Comparison of ENCODE assay signal across 9 mouse cellular contexts in the genomic region with DNA sequence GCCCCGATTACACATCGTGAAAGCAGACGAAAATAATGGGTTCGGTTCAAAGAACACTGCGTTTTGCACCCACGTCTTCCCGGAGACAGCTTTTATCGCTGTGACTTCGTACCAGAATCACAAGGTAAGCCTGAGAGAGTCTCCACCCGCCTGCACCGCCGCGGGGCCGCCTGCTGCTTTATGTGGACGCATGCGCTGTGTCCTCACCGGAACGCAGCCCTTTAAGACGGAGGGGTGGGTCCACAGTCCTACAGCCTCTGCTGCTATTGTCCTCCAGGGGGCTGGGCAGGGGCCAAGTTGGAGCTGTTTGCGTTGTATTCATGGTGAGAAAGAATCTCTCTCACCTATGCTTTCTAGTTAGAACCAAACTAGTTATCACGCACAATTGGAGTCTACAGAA. TPM values are rescaled to one million over a fixed set of nuclear protein-coding genes. Genes with fewer than 3 reads are reported as not detected.
DNase-seq lines count a peak whose midpoint lies in the region; ATAC-seq and TF ChIP-seq lines count a peak whose summit lies in the region.
"Had no signal": no experiment of that assay in that cellular context is flagged by ENCODE, and none has a peak within 500 bp of the region (broad histone marks: within the 10 kb centered on the region; RNA-seq: fewer than 3 reads in every experiment).

No protein-coding gene starts in this region.

- H3K36me3 ChIP-seq in forebrain, embryonic 11.5 days (ENCODE audit: control insufficient read depth, insufficient read depth, low read length) = no peaks in the 10 kb centered on the region
- H3K36me3 ChIP-seq in hindbrain, embryonic 14.5 days (replicated peaks; ENCODE audit: control insufficient read depth, insufficient read depth) = no peaks in the 10 kb centered on the region
- no peaks in the 10 kb centered on the region for H3K36me3 ChIP-seq in midbrain, embryonic 15.5 days (replicated peaks)

- peak; percentile 30 for DNase-seq in right cerebral cortex, postnatal 4 days
- no peak for DNase-seq in right cerebral cortex, postnatal 14 days
- DNase-seq in forebrain, embryonic 11.5 days (ENCODE audit: low spot score) = peak; percentile 83
- no peak for DNase-seq in hindbrain, embryonic 14.5 days (ENCODE audit: low spot score)
- no peak for DNase-seq in ovary, postnatal 14 days (ENCODE audit: low spot score)
- DNase-seq in cerebellum, adult 2 months = no peak

- under 1% methylated on average over 21 of the region's 21 CpGs for WGBS in forebrain, embryonic 11.5 days
- under 1% methylated on average over 21 of the region's 21 CpGs for WGBS in hindbrain, embryonic 14.5 days
- under 1% methylated on average over 21 of the region's 21 CpGs for WGBS in midbrain, embryonic 15.5 days
- under 1% methylated on average over 21 of the region's 21 CpGs for WGBS in cerebellum, adult 2 months

- H3K27ac ChIP-seq in forebrain, embryonic 11.5 days (ENCODE audit: low read depth, low read length) = no peak overlapping the region
- H3K27ac ChIP-seq in hindbrain, embryonic 14.5 days = no peak overlapping the region
- no peak overlapping the region for H3K27ac ChIP-seq in midbrain, embryonic 15.5 days
- H3K27ac ChIP-seq in cerebellum, adult 2 months (ENCODE audit: insufficient read depth, low read length) = no peak overlapping the region
- H3K27ac ChIP-seq: macrophage had no signal

- H3K4me3 ChIP-seq in forebrain, embryonic 11.5 days (ENCODE audit: low read depth, low read length) = peak overlapping the region; percentile 12; the same call in 1 of the 2 replicates
- H3K4me3 ChIP-seq in hindbrain, embryonic 14.5 days (replicated peaks; ENCODE audit: low read length) = 0 out of 2 replicates have a peak overlapping the region, but pooled peaks have one; percentile 9
- peak overlapping the region; percentile 25 for H3K4me3 ChIP-seq in midbrain, embryonic 15.5 days
- no peak overlapping the region for H3K4me3 ChIP-seq in cerebellum, adult 2 months (replicated peaks; ENCODE audit: insufficient read depth, low read depth, low read length)

- TF ChIP-seq POLR2A in cerebellum, adult 2 months (IDR thresholded peaks at IDR 0.05; ENCODE audit: borderline replicate concordance, insufficient read depth, low read length) = no peak

- no peaks in the 10 kb centered on the region for H3K9me3 ChIP-seq in forebrain, embryonic 11.5 days (ENCODE audit: control insufficient read depth, low read length)
- no peaks in the 10 kb centered on the region for H3K9me3 ChIP-seq in hindbrain, embryonic 14.5 days (ENCODE audit: control insufficient read depth, low read length)
- no peaks in the 10 kb centered on the region for H3K9me3 ChIP-seq in midbrain, embryonic 15.5 days

- no peak overlapping the region for H3K9ac ChIP-seq in forebrain, embryonic 11.5 days (ENCODE audit: low read length)
- no peak overlapping the region for H3K9ac ChIP-seq in hindbrain, embryonic 14.5 days
- no peak overlapping the region for H3K9ac ChIP-seq in midbrain, embryonic 15.5 days

- peaks cover 53% of the 10 kb centered on the region for H3K27me3 ChIP-seq in forebrain, embryonic 11.5 days (ENCODE audit: control insufficient read depth, insufficient read depth, low read length)
- H3K27me3 ChIP-seq in hindbrain, embryonic 14.5 days (ENCODE audit: control insufficient read depth, insufficient read depth, low read length) = peaks cover 92% of the 10 kb centered on the region
- peaks cover 72% of the 10 kb centered on the region for H3K27me3 ChIP-seq in midbrain, embryonic 15.5 days (replicated peaks)
- peaks cover 12% of the 10 kb centered on the region; the same call in 1 of the 2 replicates for H3K27me3 ChIP-seq in cerebellum, adult 2 months (ENCODE audit: control insufficient read depth, insufficient read depth, low read length)

- ATAC-seq in forebrain, embryonic 11.5 days (replicated peaks; ENCODE audit: low FRiP score) = peak; percentile 71
- no peak for ATAC-seq in hindbrain, embryonic 14.5 days (ENCODE audit: low FRiP score)
- ATAC-seq in midbrain, embryonic 15.5 days (replicated peaks) = 0 out of 2 replicates have a peak, but pooled peaks have one; percentile 66
- ATAC-seq in monocyte, adult 5-6 weeks (replicated peaks; ENCODE audit: insufficient number of reproducible peaks, low FRiP score, low TSS enrichment, poor library complexity, severe bottlenecking) = no peak

- H3K4me1 ChIP-seq in forebrain, embryonic 11.5 days (replicated peaks; ENCODE audit: control insufficient read depth, insufficient read depth, low read length) = no peaks in the 10 kb centered on the region
- H3K4me1 ChIP-seq in hindbrain, embryonic 14.5 days (replicated peaks; ENCODE audit: control insufficient read depth, insufficient read depth, low read length) = peaks cover 7% of the 10 kb centered on the region; the same call in 1 of the 2 replicates
- H3K4me1 ChIP-seq in midbrain, embryonic 15.5 days = peaks cover 6% of the 10 kb centered on the region
- no peaks in the 10 kb centered on the region for H3K4me1 ChIP-seq in cerebellum, adult 2 months (ENCODE audit: control insufficient read depth, insufficient read depth, low read length)

- H3K4me2 ChIP-seq in forebrain, embryonic 11.5 days (ENCODE audit: low read depth, low read length, severe bottlenecking) = peak overlapping the region; percentile 36
- H3K4me2 ChIP-seq in hindbrain, embryonic 14.5 days (replicated peaks) = peak overlapping the region; percentile 35
- H3K4me2 ChIP-seq in midbrain, embryonic 15.5 days = peak overlapping the region; percentile 48

- no peak for TF ChIP-seq CTCF in cerebellum, adult 2 months (IDR thresholded peaks at IDR 0.05; ENCODE audit: borderline replicate concordance, insufficient read depth, low read depth, low read length)

RNA-seq across cellular contexts. Expression of a gene that starts 12.5 kb away (rescaled TPM):
- polyA plus RNA-seq in forebrain, embryonic 11.5 days (2014; fragmentation: Nextera tagmentation; extraction: Ambion mirVana) = not detected in 2 replicates
- 0.04 and 0.22 TPM in 2 replicates for polyA plus RNA-seq in hindbrain, embryonic 14.5 days (2014; fragmentation: Nextera tagmentation; extraction: Ambion mirVana)
- polyA plus RNA-seq in midbrain, embryonic 15.5 days (2015; fragmentation: Nextera tagmentation; extraction: Ambion mirVana) = 0.04 TPM in 1 of 2 replicates, not detected in the other
- polyA plus RNA-seq in cerebellum, adult 2 months (2012; rRNA removed) = not detected in 2 replicates
- not detected in 3 replicates for total RNA-seq in monocyte, adult 5-6 weeks (2017)
- polyA plus RNA-seq: macrophage had no signal

Comparison
In these comparisons a context has a peak if more than half of its experiments do, and no peak if none do; other contexts are left out.
1. DNase-seq: peak in right cerebral cortex, postnatal 4 days (single experiment) and forebrain, embryonic 11.5 days (single experiment); none in right cerebral cortex, postnatal 14 days (single experiment), hindbrain, embryonic 14.5 days (single experiment), ovary, postnatal 14 days (single experiment) and cerebellum, adult 2 months (0 of 2).
2. ATAC-seq: peak in forebrain, embryonic 11.5 days (single experiment) and midbrain, embryonic 15.5 days (single experiment); none in hindbrain, embryonic 14.5 days (single experiment) and monocyte, adult 5-6 weeks (single experiment).
3. Peak in every context shown above with its lines, with median percentiles within 50 percentile points of each other: H3K4me2 ChIP-seq.